Mouse (Mus musculus) cerebellum, adult 2 months (tissue): ENCODE data around the gene Plin3.

Experiments
- CTCF ChIP-seq: fragments of 200-500 bp; IDR thresholded peaks from 2 replicates; pipeline ENCODE4 v1.5.1; 2011; ENCODE audit warnings: low read depth, mild to moderate bottlenecking, control low read depth, low read length, moderate library complexity, borderline replicate concordance; ENCODE audit not compliant: insufficient read depth
- POLR2A ChIP-seq: fragments of 200-500 bp; IDR thresholded peaks from 2 replicates; pipeline ENCODE4 v1.6.1; 2011; ENCODE audit warnings: low read length, control low read depth, borderline replicate concordance; ENCODE audit not compliant: insufficient read depth

- TF ChIP-seq POLR2A (peak; percentile 66), CTCF (no peak)
These were observed 32.9 kb upstream of the Plin3 start, which contains the start of gene Kdm4b for GRCm38 (mm10) chr17:56325450-56326152.
